Mouse (Mus musculus) A20 (cell line): ENCODE results near the gene Rpp21.

Experiments
- DNase-seq: peaks from one replicate; pipeline ENCODE4 v3.0.0-alpha.2; 2011; ENCODE audit warnings: low read depth, low spot score

Gene Rpp21

GRCm38 (mm10) chr17:36257969-36258368, at the start of gene Rpp21:
Rpp21 (minus strand) TSS chr17:36258069.
- DNase-seq: no peak

GRCm38 (mm10) chr17:36286390-36286789, 28.5 kb upstream of the Rpp21 start, which contains the start of gene H2-M10.2:
H2-M10.2 (minus strand) TSS chr17:36286490.
- DNase-seq: no peak

- no peak for DNase-seq
These were observed 23.8 kb upstream of the Rpp21 start for GRCm38 (mm10) chr17:36281521-36282245.

- no peak for DNase-seq
These were observed 16.9 kb upstream of the Rpp21 start for GRCm38 (mm10) chr17:36274776-36275175.

- peak; percentile 60 for DNase-seq
These were observed 15.9 kb upstream of the Rpp21 start for GRCm38 (mm10) chr17:36273796-36274195.

GRCm38 (mm10) chr17:36272643-36273366, 14.9 kb upstream of the Rpp21 start:
- DNase-seq: peak; percentile 22

- DNase-seq: peak; percentile 95
These were observed 13.9 kb upstream of the Rpp21 start, which contains the start of gene Trim39 for GRCm38 (mm10) chr17:36271586-36272256. Trim39 (minus strand) TSS chr17:36272247.

GRCm38 (mm10) chr17:36270956-36271585, 13.2 kb upstream of the Rpp21 start:
- DNase-seq: peak; percentile 96

- peak; percentile 76 for DNase-seq
These were observed 8.0 kb upstream of the Rpp21 start for GRCm38 (mm10) chr17:36265834-36266233.

- no peak for DNase-seq
These were observed 6.5 kb upstream of the Rpp21 start for GRCm38 (mm10) chr17:36264273-36264925.

GRCm38 (mm10) chr17:36261511-36262166, 3.8 kb upstream of the Rpp21 start:
- DNase-seq: no peak

- DNase-seq: peak; percentile 86
These were observed 475 bp downstream of the Rpp21 start for GRCm38 (mm10) chr17:36257241-36257947.

- DNase-seq: no peak
These were observed 4.7 kb downstream of the Rpp21 start for GRCm38 (mm10) chr17:36253087-36253600.

- no peak for DNase-seq
These were observed 5.5 kb downstream of the Rpp21 start for GRCm38 (mm10) chr17:36252250-36252876.

- no peak for DNase-seq
These were observed 9.0 kb downstream of the Rpp21 start for GRCm38 (mm10) chr17:36248886-36249285.

- DNase-seq: peak; percentile 71
These were observed 12.1 kb downstream of the Rpp21 start for GRCm38 (mm10) chr17:36245741-36246140.

- DNase-seq: no peak
These were observed 13.8 kb downstream of the Rpp21 start for GRCm38 (mm10) chr17:36244031-36244430.

- DNase-seq: no peak
These were observed 17.1 kb downstream of the Rpp21 start for GRCm38 (mm10) chr17:36240637-36241213.

- no peak for DNase-seq
These were observed 20.4 kb downstream of the Rpp21 start for GRCm38 (mm10) chr17:36237321-36237921.
